Mouse (Mus musculus) heart, postnatal 0 days (tissue): ENCODE results near the gene Pygo2.
A peak's percentile ranks its signal among the peaks of the same experiment; 100 is the strongest.

Experiments used
- CTCF ChIP-seq: IDR thresholded peaks from 2 replicates; pipeline ENCODE4 v1.5.1; 2016; ENCODE audit warnings: antibody characterized with exemption, control low read depth, low read depth
- EP300 ChIP-seq: IDR thresholded peaks from 2 replicates; pipeline ENCODE4 v1.6.1; 2016; ENCODE audit warnings: antibody characterized with exemption, low read depth

- TF ChIP-seq CTCF (peak; percentile 87), EP300 (no peak)
Measured at GRCm38 (mm10) chr3:89395806-89396653, 34.0 kb upstream of the Pygo2 start.
